Mouse (Mus musculus) stomach, adult 2 months (tissue): Measurements from ENCODE around the gene Slc6a2. TPM values are rescaled to one million over a fixed set of nuclear protein-coding genes. Genes with fewer than 3 reads are reported as not detected.

ENCODE experiments used
- polyA plus RNA-seq: library from polyadenylated mRNA; depleted of rRNA; stranded (reverse); fragments of >200 nt; gene quantifications from 2 replicates; pipeline ENCODE4 v1.2.3, GENCODE M21; 2012; rRNA removed

Slc6a2 gene
- polyA plus RNA-seq = 0.10 and 0.26 TPM in 2 replicates

GRCm38 (mm10) chr8:92959779-92960178 lies at the start of gene Slc6a2:
Slc6a2 (plus strand) TSS chr8:92960079.

GRCm38 (mm10) chr8:93048092-93048491 lies 88.2 kb downstream of the Slc6a2 start, which contains the start of gene Ces1a:
Ces1a (minus strand) TSS chr8:93048192.

Other genes with a start within 250 kb of the Slc6a2 start
- 33.6 and 49.7 TPM in 2 replicates for gene Mmp2, start 132.8 kb upstream of the Slc6a2 start, polyA plus RNA-seq
- gene Lpcat2, start 104.7 kb upstream of the Slc6a2 start, polyA plus RNA-seq = 3.6 and 5.5 TPM in 2 replicates
- gene Capns2, start 58.7 kb upstream of the Slc6a2 start, polyA plus RNA-seq = 3.1 and 5.0 TPM in 2 replicates
- not detected in 2 replicates for gene Ces1a, start 88.1 kb downstream of the Slc6a2 start, polyA plus RNA-seq
- 0.09 and 0.22 TPM in 2 replicates for gene Ces1b, start 119.9 kb downstream of the Slc6a2 start, polyA plus RNA-seq
- not detected in 2 replicates for gene Ces1c, start 171.2 kb downstream of the Slc6a2 start, polyA plus RNA-seq
- 15.3 and 17.3 TPM in 2 replicates for gene Ces1d, start 237.8 kb downstream of the Slc6a2 start, polyA plus RNA-seq